Mouse (Mus musculus): Measurements from ENCODE around the gene Dedd. TPM values are rescaled to one million over a fixed set of nuclear protein-coding genes. Genes with fewer than 3 reads are reported as not detected.
"Not testable (repeated sequence)": the region's sequence is repeated elsewhere in the genome, so short reads cannot be mapped to it uniquely, and the experiment has no call there.

The Dedd gene
- total RNA-seq, 2 experiments from 2014 or later = 26.6 to 31.1 TPM

DNA sequence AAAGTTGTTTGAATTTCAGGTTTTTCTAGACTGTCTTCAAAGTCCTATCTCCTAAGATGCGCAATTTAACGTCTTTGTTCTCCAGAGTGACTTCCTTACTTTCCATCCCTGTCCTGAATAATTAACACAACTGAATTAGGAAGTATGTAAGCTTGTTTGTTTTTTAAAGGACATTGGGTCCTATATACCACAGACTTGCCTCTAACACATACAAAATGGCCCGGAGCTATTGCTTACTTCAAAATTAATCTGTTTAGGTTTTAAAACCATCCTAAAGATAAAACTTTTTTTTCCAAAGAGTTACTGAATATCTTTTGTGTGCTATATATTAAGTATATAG, 33.9 kb upstream of the Dedd start:
- intact Hi-C loops (cut with DNase I) = no loop called here
- no peak for DNase-seq

- intact Hi-C loops (cut with DNase I) = no loop called here
- DNase-seq = no peak
Measured at GRCm38 (mm10) chr1:171298226-171298625, 30.7 kb upstream of the Dedd start.

- intact Hi-C loops (cut with DNase I); DNase-seq: not testable (repeated sequence)
Measured at GRCm38 (mm10) chr1:171306157-171306556, 22.8 kb upstream of the Dedd start.

GRCm38 (mm10) chr1:171309321-171309720, 19.6 kb upstream of the Dedd start:
- intact Hi-C loops (cut with DNase I) = no loop called here
- DNase-seq = no peak

- no peak for DNase-seq
- intact Hi-C loops (cut with DNase I) = loop anchor here (5.0 kb wide), 1 partner anchor 38 kb away; no protein-coding TSS in a partner anchor
Measured at GRCm38 (mm10) chr1:171319748-171320147, 9.2 kb upstream of the Dedd start.

DNA sequence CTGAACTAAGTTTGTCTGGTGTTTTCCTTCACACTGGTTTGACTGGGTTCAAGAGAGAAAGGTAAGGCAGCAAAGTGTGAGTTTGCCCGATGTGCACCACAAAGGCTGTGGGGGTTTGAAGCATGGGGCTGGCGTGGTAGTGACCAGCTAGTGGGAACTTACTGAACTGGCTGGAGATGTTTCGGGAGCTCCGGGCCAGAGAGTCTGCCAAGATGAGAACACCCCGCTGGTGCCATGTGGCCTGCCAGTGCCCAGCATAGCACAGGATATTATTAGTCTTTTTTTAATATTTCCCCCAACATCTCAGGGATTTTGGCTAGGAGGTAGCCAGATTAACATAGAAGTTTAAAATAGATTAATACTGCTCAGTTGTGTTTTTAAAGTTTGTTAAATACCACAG, 8.8 kb upstream of the Dedd start:
- DNase-seq = no peak
- intact Hi-C loops (cut with DNase I) = loop anchor here (5.0 kb wide), 1 partner anchor 37 kb away; no protein-coding TSS in a partner anchor

- DNase-seq = no peak
- intact Hi-C loops (cut with DNase I) = loop anchor here (5.0 kb wide), 1 partner anchor 36 kb away; no protein-coding TSS in a partner anchor
Measured at GRCm38 (mm10) chr1:171321415-171321814, 7.5 kb upstream of the Dedd start.

- no peak for DNase-seq
- intact Hi-C loops (cut with DNase I) = loop anchor here (5.0 kb wide), 1 partner anchor 35 kb away; no protein-coding TSS in a partner anchor
Measured at GRCm38 (mm10) chr1:171322012-171322411, 6.9 kb upstream of the Dedd start.

DNA sequence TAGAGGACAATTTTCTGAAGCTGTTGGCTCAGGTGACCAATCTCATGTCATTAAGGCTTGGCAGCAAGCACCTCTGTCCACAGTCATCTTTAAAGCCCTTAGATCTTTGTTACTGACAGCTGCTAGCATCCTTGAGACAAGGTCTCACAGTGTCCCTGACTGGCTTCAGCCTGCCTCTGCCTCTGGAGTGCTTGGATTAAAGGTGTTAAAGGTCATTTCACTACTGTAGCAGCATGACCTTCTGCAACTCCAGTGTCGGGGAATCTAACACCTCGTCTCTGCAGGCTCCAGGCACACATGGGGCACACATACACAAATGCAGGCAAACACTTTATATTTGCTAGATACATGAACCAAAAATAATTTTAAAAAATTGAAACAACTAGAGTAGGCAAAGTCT, 3.4 kb upstream of the Dedd start:
- DNase-seq = no peak
- intact Hi-C loops (cut with DNase I) = loop anchor here (5.0 kb wide), 1 partner anchor 33 kb away; no protein-coding TSS in a partner anchor

DNA sequence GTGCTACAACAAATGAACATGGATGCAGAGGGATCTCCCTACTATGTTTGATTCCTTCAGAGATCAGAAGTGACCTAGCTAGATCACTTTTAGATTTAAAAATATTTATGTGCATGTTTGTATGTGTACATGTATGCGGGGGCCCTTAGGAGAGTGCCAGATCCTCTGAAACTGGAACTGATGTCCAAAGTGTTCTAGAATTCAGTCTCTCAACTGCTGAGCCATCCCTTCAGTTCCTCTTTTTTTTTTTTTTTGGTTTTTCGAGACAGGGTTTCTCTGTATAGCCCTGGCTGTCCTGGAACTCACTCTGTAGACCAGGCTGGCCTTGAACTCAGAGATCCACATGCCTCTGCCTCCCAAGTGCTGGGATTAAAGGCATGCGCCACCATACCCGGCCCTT, 2.4 kb upstream of the Dedd start:
- DNase-seq = not testable (repeated sequence)
- intact Hi-C loops (cut with DNase I) = loop anchor here (5.0 kb wide), 1 partner anchor 34 kb away; no protein-coding TSS in a partner anchor

DNA sequence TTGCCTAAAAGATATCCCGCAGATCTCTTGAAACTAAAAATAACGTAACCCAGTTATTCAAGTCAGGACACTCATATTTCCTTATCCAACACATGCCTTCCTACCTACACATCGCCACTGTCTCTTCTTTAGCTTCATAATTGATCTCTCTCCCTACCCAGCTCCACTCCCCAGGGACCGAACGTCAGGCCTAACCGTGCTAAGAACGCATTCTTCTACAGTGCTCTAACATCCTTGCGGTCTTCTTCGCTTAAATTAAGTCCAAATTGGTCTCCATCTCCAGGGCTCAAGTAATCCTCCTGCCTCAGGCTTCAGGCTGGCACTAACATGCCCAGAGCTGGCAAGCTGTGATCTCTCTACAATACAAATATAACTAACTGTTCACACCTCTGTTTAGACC, 701 bp upstream of the Dedd start:
- intact Hi-C loops (cut with DNase I) = loop anchor here (5.0 kb wide), 1 partner anchor 36 kb away; no protein-coding TSS in a partner anchor
- no peak for DNase-seq

GRCm38 (mm10) chr1:171329433-171330215, 679 bp downstream of the Dedd start:
- DNase-seq = no peak
- intact Hi-C loops (cut with DNase I) = loop anchor here (1.0 to 5.0 kb wide), 2 partner anchors 15 to 37 kb away; no protein-coding TSS in a partner anchor

DNA sequence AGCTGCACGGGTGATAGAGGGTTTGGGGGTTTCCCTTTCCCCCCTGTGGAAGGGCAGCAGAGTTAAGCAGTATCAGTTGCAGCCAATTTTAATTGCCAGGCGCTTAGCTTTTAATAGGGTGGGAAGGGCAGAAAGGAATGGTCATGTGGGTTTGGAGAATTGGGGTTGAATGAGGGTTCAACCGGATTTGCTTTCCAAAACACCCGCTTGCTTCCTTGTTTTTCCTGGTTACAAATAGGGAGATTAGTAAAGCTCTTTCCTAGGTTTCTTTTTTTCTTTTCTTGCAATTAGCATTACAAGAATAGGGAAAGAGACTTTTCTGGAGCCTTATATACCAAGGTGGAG, 1.2 kb downstream of the Dedd start:
- intact Hi-C loops (cut with DNase I) = loop anchor here (1.0 kb wide), 1 partner anchor 14 kb away; no protein-coding TSS in a partner anchor
- DNase-seq = no peak

GRCm38 (mm10) chr1:171342262-171343207, 13.6 kb downstream of the Dedd start:
- intact Hi-C loops (cut with DNase I) = no loop called here
- DNase-seq = no peak

DNA sequence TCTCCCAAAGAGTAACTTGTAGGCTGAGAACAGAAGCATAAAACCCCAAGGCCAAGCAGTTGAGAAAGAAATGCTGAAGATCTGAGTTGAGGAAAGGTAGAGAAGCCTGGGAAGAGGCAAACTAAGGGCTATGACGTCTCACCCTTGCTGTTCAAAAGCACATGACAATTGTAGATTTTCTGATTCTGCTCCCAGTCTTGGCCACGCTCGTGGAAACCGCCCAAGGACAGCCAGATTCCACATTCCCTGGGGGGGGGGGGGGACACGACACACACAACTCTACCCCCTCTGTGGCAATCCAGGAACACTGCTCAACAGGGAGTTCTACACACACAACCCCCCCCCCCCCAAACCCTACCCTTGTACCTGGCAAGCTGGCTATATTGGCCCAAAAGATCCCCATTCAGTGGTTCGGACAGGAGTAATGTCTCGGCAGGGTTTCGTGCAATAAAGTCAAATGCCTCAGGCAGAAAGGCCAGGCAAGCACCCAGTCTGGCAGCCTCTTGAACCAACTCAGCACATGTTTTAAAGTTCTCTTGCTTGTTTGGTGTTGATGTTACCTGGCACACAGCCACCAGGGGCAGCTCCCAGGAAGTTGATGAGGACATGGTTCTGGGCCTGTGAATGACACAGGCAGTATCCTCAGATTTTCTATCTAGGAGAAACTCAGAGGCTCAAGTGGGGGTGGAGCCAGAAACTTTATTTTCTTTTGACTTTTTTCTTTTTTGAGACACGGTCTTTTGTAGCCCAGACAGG, 15.2 kb downstream of the Dedd start:
- intact Hi-C loops (cut with DNase I) = loop anchor here (1.0 kb wide), 1 partner anchor 14 kb away; no protein-coding TSS in a partner anchor
- DNase-seq = no peak

GRCm38 (mm10) chr1:171344715-171345114, 15.8 kb downstream of the Dedd start:
- intact Hi-C loops (cut with DNase I) = loop anchor here (1.0 kb wide), 1 partner anchor 14 kb away; no protein-coding TSS in a partner anchor
- DNase-seq = no peak

DNA sequence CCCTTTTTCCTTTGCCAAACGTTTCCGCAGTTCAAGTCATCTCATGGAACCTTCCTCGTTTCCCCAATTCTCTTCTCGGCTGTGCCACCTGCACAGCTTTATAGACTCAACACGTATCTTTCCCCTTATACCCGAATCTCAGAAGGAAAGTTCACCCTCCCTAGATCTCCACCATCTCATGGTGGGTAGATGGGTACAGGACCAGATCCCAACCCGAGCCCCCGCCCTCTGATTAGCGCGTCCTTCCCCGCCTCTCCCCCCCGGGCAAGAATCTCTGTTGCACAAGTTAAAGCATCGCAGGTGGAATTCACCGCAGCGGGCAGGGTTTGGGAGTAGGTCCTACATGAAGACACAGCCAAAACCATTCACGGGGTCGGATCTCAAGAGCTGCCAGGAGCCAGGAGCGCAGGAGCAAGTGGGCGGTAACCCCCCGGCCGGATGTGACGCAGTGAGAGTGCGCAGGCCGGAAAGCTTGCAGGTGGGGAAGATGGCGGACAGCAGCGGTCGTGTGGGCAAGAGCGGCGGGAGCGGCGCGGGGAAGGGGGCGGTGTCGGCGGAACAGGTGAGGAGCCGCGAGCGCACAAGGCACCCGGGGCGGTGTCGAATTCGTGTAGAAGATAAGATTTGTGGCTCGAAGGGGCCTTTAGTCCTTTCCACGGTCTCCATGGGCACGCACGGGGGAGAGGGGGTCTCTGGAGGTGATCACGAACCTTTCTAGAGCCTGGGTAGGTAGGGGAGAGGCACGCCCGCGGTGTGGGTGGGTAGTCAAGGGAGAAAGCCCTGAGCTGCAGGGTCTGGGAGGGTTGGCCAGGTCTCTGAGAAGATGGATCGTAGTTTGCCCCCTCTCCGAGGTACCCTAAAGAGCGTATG, 16.5 kb downstream of the Dedd start, which contains the start of the genes Nit1 and Pfdn2:
Gene Nit1 (minus strand): TSS at position 422 of the 870 bp plus-strand sequence.
Gene Pfdn2 (plus strand): TSS at position 446 of the 870 bp plus-strand sequence.
- peak; percentile 83 to 84 for DNase-seq
- intact Hi-C loops (cut with DNase I) = no loop called here

- intact Hi-C loops (cut with DNase I) = no loop called here
- DNase-seq = no peak
Measured at GRCm38 (mm10) chr1:171346095-171346450, 17.1 kb downstream of the Dedd start.

DNA sequence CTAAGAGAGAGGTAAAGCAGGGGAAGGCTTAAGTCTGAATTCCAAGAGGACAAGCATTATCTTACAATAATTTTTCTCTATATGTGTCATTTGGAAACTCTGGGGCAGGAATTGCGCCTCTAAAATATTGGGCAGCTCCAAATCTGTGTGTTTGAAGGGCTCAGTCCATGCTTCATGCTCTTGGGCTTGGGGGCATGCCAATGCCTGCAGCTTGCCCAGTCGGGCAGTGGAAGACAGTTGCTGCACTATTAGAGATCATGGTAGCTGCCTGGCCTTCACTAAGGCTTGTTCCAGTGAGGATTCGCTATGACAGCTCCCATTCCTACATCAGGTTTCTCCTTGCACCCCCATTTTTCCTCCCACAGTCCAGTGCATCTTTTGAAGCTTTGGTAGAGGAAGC, 19.7 kb downstream of the Dedd start:
- DNase-seq = peak in 1 of 2 experiments; percentile 19

More for the DNA sequence above, 19.7 kb downstream of the Dedd start:
- intact Hi-C loops (cut with DNase I) = no loop called here

Measured in gastrocnemius, postnatal 36 days (tissue).